21 mouse cellular contexts compared by ENCODE assay signal in genomic region chr15:62871082-62871766, GRCm38 (mm10).
DNase-seq lines count a peak whose midpoint lies in the region; ATAC-seq and TF ChIP-seq lines count a peak whose summit lies in the region.
"Had no signal": no experiment of that assay in that cellular context is flagged by ENCODE, and none has a peak within 500 bp of the region (broad histone marks: within the 10 kb centered on the region; RNA-seq: fewer than 3 reads in every experiment).

No protein-coding gene starts in this region.

- H3K4me3 ChIP-seq in C2C12 (ENCODE audit: insufficient read depth, poor library complexity, severe bottlenecking), result no peak overlapping the region
- H3K4me3 ChIP-seq: forebrain, embryonic 13.5 days; heart, embryonic 10.5 days; hindbrain, embryonic 12.5 days; layer of hippocampus, adult 2 months; limb, embryonic 15.5 days had no signal

- peak; percentile 11 for DNase-seq in gastrocnemius, postnatal 25 days
- DNase-seq in gastrocnemius, postnatal 10 days, result no peak
- peak; percentile 20 for DNase-seq in adrenal gland, postnatal 14 days
- no peak for DNase-seq in thymus, postnatal 10 days (ENCODE audit: low spot score in 2 of 2)
- DNase-seq in heart, postnatal 36 days, result no peak
- DNase-seq: cerebellum, adult 11 months; cerebellum, postnatal 14 days; gastrocnemius, postnatal 14 days; kidney, adult 8-10 months; kidney, postnatal 14 days; layer of hippocampus, postnatal 36 days; thymus, adult 2 months had no signal

- no peak for TF ChIP-seq CTCF in C2C12 (IDR thresholded peaks at IDR 0.05; ENCODE audit: control insufficient read depth, insufficient read depth, insufficient read length)

- peak; percentile 89 for ATAC-seq in megakaryocyte, adult 5-6 weeks (ENCODE audit: poor library complexity, severe bottlenecking)
- ATAC-seq: activated CD4-positive, CD25-positive, alpha-beta regulatory T cell, adult 4 months; forebrain, embryonic 13.5 days; midbrain, embryonic 16.5 days had no signal

- no peaks in the 10 kb centered on the region for H3K79me3 ChIP-seq in C2C12 (ENCODE audit: low read depth)

- H3K79me2 ChIP-seq in C2C12 (ENCODE audit: control insufficient read depth, insufficient read depth), result no peaks in the 10 kb centered on the region

- no peak overlapping the region for H3ac ChIP-seq in C2C12 (ENCODE audit: control insufficient read depth, insufficient read length, low read depth)

- no peaks in the 10 kb centered on the region for H3K36me3 ChIP-seq in C2C12 (ENCODE audit: control insufficient read depth, insufficient read depth)
- H3K36me3 ChIP-seq: heart, embryonic 10.5 days; hindbrain, embryonic 12.5 days; limb, embryonic 15.5 days had no signal

- intact Hi-C loops in heart, postnatal 36 days (cut with DNase I), result no loop called here

- no peaks in the 10 kb centered on the region for H3K27me3 ChIP-seq in C2C12 (ENCODE audit: control insufficient read depth, insufficient read depth, insufficient read length)
- H3K27me3 ChIP-seq: forebrain, embryonic 13.5 days; hindbrain, embryonic 12.5 days; limb, embryonic 15.5 days had no signal

TF ChIP-seq in C2C12, 6 proteins besides CTCF, POLR2A, EP300 and RAD21:
- TF ChIP-seq FOSL1 (IDR thresholded peaks at IDR 0.05; ENCODE audit: insufficient read depth, low read length, poor library complexity, severe bottlenecking), result no peak
- no peak for TF ChIP-seq USF1 (IDR thresholded peaks at IDR 0.05; ENCODE audit: low read depth)
- TF ChIP-seq MAX (IDR thresholded peaks at IDR 0.05), result no peak
- no peak for TF ChIP-seq MYOG (IDR thresholded peaks at IDR 0.05; ENCODE audit: control insufficient read depth, extremely low read depth, insufficient read length)
- TF ChIP-seq CEBPB (IDR thresholded peaks at IDR 0.05; ENCODE audit: low read depth), result peak; percentile 19
- TF ChIP-seq MYOD1 (IDR thresholded peaks at IDR 0.05; ENCODE audit: control insufficient read depth, insufficient read length, low read depth), result no peak

Comparison
In these comparisons a context has a peak if more than half of its experiments do, and no peak if none do; other contexts are left out.
1. DNase-seq: peak in gastrocnemius, postnatal 25 days (single experiment) and adrenal gland, postnatal 14 days (single experiment); none in gastrocnemius, postnatal 10 days (single experiment), thymus, postnatal 10 days (0 of 2) and heart, postnatal 36 days (0 of 2).